Mouse (Mus musculus) ES-E14 (cell line): Measurements from ENCODE around the gene Tia1.

ENCODE experiments used
- CHD2 ChIP-seq: IDR thresholded peaks from 2 replicates; pipeline ENCODE4 v1.6.1; 2014; ENCODE audit warnings: mild to moderate bottlenecking, low read depth, low read length, inconsistent platforms
- HCFC1 ChIP-seq: IDR thresholded peaks from 2 replicates; pipeline ENCODE4 v1.6.1; 2012; ENCODE audit warnings: low read length, inconsistent platforms, borderline replicate concordance; ENCODE audit not compliant: insufficient read depth
- MAFK ChIP-seq: IDR thresholded peaks from 2 replicates; pipeline ENCODE4 v1.6.1; 2014; ENCODE audit warnings: mild to moderate bottlenecking, low read depth, low read length, inconsistent platforms; ENCODE audit not compliant: insufficient read depth
- ZC3H11A ChIP-seq: IDR thresholded peaks from 2 replicates; pipeline ENCODE4 v1.6.1; 2012; ENCODE audit warnings: low read depth, mild to moderate bottlenecking, inconsistent platforms, low read length, borderline replicate concordance

DNA sequence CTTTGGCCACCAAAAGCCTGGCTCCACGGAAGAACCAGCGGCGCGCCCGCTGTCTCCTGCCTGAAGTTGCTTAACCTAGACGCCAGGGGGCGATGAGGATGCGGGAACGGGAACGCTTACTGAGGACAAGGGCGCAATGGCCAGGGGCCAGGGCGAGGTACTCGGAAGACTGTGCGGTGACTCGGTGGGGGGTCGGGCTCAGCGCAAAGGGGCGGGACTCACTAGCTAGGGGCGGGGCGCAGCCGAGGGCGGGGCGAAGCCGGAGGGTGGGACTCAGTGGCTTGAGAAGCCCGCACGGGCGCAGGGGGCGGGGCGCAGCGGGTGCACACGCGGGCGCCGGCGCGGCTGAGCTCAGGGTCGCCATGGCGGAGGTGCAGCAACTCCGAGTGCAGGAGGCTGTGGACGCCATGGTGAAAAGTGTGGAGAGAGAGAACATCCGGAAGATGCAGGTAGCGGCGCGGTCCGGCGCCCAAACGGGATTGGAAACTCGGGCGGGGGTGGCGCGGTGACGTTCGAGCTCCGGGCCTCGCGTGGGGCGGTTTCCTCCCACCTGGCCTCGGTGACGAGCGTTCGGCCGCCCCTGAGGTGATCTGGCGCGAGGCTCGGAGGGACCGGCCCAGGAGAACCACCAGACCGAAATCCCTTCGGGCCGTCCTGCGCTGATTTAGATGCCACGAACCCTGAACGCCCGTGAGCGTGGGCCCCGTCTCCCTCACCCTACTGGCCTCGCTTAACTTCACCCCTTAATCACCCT is 38.5 kb upstream of the Tia1 start, which contains the start of gene Fam136a:
- TF ChIP-seq HCFC1 (no peak; the same call in 1 of the 2 replicates), MAFK (no peak), CHD2 (no peak), ZC3H11A (no peak)
